Mouse (Mus musculus): ENCODE results near the gene Nhsl1.

Gene Nhsl1

GRCm38 (mm10) chr10:18350781-18351180 lies 32.0 kb downstream of the Nhsl1 start:
- DNase-seq, result no peak

DNA sequence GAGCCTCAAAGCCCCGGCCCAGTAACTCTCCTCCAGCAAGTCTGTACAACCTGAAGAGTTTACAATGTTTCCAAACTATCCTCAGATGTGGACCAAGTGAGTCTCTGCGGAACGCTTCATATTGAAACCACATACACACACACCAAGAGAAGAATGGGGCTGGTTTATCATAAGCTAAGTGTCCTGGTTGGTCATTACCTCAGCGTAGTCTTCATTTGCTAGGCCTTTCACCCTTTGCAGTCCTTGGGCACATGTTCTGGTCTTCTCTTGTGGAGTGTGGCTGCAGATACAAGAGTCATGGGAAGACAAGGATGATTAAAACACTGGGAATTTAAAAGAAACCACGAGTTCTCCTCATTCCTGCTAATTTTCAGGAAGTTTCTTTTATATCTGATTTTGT lies 34.2 kb downstream of the Nhsl1 start:
- no peak for DNase-seq

DNA sequence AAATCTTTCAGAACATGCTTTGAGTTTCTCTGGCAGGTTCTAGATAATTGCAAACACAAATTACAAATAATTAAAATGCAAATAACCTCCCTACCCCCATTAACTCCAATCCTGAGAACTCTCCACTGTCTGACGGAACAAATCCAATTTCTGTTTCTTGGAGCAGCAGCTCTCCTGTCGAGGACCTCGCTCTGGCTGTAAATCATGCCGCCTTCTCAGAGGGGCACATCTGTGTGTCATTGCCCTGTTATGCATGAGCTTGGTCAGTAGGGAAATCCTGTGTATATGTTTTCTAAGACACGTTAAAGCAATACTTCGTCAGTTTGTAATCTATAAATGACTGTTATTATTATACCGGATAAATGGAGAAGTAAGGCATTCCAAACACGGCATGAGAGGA lies 35.3 kb downstream of the Nhsl1 start:
- no peak for DNase-seq

GRCm38 (mm10) chr10:18356461-18356860 lies 37.7 kb downstream of the Nhsl1 start:
- no peak for DNase-seq

DNA sequence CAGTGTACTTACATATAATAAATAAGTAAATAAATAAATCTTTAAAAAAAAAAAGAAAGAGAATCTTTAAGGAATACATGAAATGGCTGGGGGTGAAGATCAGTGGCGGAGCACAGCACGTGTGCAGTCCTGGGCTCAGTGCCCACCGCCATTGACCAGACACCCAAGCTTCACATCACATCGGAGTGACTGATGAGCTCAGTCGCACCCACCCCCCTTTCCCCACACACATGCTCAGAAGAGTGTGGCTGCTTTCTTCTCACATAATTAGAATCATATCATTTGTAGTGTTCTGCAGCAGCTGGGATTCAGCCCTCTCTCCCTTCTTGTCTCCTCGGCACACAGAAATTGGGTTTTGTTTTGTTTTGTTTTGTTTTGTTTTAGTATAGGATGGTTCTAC lies 38.4 kb downstream of the Nhsl1 start:
- DNase-seq, result no peak

DNA sequence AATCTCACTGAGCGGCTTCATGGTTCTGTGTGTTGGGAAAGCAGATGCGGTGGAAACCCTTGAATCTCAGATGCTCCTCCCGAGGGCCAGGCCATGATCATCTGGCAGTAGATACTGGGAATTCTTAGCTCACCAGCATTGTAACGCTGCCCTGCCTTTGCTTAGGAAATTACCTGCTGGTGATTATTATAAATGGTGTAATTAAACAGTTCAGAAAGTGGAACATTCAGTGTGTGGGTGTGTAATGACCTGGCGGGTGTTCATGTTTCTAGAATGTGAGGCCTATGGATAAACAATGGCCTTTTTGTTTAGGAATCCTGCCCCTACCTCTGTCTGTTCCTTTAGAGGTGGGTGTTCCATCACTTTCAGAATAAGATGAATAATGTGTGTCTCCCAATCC lies 39.7 kb downstream of the Nhsl1 start:
- no peak for DNase-seq

- DNase-seq, result peak; percentile 42 to 54
Observed at GRCm38 (mm10) chr10:18360175-18360574, 41.4 kb downstream of the Nhsl1 start.

DNA sequence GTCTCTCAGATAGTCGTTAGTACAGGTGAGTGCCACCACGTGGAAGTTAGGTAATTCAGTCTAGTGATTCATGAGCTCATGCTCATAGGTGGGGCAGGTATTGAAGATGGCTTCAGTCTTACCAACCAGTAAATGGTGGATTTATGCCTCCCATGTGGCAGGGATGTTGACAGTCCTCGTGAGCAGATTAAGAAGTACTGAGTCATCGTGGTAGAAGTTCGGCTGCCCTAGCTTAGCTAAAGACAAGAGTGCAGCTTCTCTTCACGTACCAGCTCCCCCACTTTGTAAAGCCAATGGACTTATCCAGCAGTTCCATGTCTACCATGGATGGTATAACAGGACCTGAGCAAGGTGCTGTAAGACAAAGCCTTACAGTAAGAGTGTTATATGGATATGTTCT lies 46.6 kb downstream of the Nhsl1 start:
- DNase-seq, result no peak

GRCm38 (mm10) chr10:18366697-18367096 lies 47.9 kb downstream of the Nhsl1 start:
- DNase-seq, result no peak

- peak; percentile 21 to 46 for DNase-seq
Observed at GRCm38 (mm10) chr10:18368111-18368510, 49.3 kb downstream of the Nhsl1 start.

DNA sequence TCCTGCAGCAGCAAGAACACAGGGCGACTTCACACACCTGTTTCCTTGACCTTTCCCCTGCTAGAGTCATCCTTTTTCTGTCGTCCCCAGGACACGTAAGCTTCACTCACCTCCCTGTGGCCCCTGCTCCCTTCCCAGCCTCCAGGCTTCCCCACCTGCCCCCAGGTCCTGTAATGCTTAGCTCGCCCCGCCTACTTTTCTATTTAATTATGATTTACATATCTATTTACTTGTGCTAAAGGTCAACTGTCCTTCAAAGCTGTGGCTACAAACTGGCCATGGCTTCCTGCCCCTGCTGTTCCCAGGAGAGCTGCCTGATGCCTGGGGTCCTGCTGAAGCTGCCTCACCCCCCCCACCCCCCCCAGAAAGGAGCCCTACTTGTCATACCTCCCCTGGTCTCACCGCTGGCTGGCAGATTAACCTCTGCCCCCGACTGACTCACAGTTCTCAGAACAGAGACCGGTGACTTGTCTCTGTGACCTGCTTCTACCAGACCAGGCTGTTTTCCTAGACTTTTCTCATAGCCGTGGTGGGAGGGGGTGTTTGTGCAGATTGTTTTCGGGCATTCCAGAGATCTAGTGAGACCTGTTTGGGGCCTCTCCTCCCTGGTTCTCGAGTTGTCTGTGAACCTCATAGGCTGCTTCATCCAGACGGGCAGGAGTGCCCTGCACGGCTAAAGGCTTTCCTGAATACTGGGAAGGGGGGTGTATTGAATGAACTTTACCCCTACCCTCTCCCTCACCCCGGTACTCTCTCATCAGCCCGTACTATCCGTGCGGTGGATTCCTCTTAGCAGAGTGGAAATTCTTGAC lies 51.9 kb downstream of the Nhsl1 start:
- peak; percentile 53 to 81 for DNase-seq

GRCm38 (mm10) chr10:18371866-18372265 lies 53.1 kb downstream of the Nhsl1 start:
- DNase-seq, result no peak

GRCm38 (mm10) chr10:18375301-18375700 lies 56.5 kb downstream of the Nhsl1 start:
- DNase-seq, result no peak

- DNase-seq, result peak in 1 of 2 experiments; percentile 23
Observed at GRCm38 (mm10) chr10:18384766-18385165, 66.0 kb downstream of the Nhsl1 start.

GRCm38 (mm10) chr10:18386224-18386623 lies 67.4 kb downstream of the Nhsl1 start:
- peak; percentile 32 to 54 for DNase-seq

DNA sequence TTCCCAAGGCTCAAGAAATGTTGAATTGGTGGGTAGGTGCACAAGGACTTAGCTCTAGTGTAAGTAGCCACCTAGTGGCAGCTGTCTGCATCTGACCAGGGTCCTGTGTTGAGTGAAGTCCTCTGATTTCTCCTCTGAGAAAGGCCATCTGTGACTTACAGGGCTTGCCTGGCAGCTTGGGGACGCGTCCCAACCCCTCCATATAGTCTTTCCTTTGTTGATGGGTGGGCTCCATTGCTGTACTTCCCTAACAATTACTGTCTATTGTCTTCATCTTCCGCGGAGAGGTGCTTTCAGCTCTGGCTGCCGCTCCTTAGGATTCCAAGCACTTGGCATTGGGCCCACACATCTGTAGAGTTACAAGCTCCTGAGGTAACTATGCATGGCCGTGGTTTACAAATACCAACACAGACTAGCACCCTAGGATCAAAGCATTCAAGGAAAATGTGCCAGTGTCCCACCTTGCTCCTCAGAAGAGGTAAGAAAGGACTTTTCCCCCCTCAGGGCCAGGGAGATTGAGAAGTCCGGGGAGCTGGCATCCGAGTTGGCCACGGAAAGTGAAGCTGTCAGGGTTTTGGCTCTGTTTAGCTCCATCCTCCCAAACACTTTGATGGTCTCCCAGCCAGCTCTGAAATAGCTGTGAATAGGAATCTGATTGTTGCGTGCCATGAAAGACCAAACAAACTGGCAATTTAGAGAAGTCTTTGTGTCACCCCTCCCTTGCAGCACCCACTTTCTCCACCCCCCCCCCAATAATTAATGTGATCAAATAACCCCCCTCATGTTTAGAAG lies 70.2 kb downstream of the Nhsl1 start:
- peak; percentile 87 to 89 for DNase-seq

DNA sequence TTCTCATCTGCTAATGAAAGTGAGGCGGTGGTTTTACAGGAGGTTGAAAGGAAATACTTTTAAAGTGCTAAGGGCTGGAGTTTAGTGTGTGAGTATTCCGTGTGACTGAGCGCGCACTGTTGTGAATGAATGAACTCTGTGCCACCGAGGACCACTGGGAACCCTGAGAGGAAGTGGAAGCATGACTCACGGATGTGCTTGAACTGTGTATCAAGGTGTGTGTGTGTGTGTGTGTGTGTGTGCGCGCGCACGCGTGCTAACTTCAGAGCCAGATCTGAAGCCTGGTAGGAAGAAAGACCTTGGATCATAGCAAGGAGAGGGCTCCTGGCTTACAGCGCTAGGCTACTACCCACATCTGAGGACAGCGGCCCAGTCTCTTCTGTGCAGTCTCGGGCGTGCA lies 71.2 kb downstream of the Nhsl1 start:
- DNase-seq, result peak in 1 of 2 experiments; percentile 53

GRCm38 (mm10) chr10:18391608-18392007 lies 72.8 kb downstream of the Nhsl1 start:
- peak; percentile 63 to 69 for DNase-seq

DNA sequence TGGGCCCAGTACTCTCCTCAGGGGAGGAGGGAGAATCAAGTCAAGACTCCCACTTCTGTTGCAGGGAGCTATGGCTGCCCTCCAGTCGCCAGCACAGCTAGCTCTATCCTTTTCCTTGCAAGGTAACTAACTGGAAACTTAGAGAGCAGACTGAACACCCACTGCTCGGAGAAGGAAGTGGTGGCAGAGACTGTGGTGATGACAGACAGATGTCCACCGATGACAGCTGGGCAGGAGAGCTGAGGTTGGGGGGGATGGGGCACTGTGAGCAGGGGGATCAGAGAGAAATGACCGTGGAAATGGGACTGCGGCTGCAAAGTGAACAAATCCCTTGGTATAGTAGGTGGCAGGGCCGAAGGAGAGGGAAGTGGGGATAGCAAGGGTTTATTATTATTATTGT lies 73.5 kb downstream of the Nhsl1 start:
- DNase-seq, result no peak

DNA sequence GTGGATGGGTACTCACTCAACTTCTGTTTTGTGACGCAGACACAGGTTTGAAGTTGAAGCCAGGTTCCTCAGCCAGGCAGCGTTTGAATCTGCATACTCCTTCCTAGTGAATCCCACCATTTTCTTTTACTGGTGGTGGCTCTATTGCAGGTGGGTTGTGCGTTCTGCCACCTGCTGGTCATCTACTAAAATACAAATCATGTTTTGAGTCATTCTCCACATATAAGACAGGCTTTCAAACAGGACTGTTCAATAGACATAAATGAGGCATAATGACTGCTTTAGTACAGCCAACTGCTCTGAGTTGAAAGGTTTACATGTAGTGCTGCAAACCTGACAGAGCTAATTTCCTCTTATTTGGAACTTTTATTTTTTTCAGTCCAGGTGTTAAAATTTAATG lies 75.0 kb downstream of the Nhsl1 start:
- no peak for DNase-seq

DNA sequence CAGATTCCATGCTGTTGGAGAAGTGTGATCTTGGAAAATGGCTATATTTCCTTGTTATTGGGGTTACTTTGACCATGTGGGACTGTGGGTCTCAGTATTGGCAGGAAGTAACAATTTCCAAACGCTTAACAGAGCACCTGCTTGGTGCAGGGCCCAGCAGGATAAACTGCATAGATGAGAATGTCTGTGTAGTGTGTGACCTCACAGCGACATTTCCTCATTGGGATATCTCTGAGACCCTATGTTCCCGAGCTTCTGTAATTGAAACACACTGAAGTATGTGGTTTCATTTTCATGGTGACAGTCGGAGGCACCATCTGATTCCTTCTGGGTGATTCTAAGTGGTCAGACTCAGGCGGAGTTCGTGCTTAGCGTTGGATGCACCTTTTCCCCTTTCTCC lies 75.5 kb downstream of the Nhsl1 start:
- DNase-seq, result no peak

DNA sequence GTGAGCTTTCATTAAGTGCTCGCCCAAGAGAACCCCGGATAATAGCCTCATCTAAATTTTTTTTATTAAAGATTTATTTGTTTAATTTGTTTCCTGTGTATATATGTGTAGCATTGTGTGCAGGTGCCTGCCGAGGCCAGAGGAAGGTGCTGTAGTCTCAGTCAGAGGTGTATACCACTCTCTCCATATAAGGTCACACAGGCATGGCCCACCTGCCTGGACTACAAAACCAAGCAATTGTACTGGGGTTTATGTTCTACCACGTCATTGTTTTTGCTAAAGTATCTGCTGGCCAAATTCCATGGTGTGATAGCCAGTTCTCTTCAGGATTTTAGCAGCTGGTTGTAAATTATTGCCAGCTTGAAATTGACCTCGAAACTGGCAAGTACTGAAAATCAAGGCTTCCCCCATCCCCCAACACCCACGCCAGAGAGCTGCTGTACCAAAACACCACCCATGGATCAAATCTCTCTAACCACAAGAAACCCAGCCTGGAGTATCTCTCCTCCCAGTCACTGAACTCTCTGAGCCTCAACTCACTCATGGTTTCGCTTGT lies 81.4 kb downstream of the Nhsl1 start:
- peak in 1 of 2 experiments; percentile 35 for DNase-seq

GRCm38 (mm10) chr10:18400998-18401397 lies 82.2 kb downstream of the Nhsl1 start:
- DNase-seq, result no peak

GRCm38 (mm10) chr10:18403992-18404391 lies 85.2 kb downstream of the Nhsl1 start:
- DNase-seq, result no peak
